Mouse (Mus musculus): ENCODE measurements around the gene Olfr209. TPM values are rescaled to one million over a fixed set of nuclear protein-coding genes. Genes with fewer than 3 reads are reported as not detected.
A peak's percentile ranks its signal among the peaks of the same experiment; 100 is the strongest.
"Not testable (repeated sequence)": the region's sequence is repeated elsewhere in the genome, so short reads cannot be mapped to it uniquely, and the experiment has no call there.

The Olfr209 gene
- polyA plus RNA-seq (2015; fragmentation: Nextera tagmentation; extraction: Ambion mirVana), result not detected in 2 replicates

GRCm38 (mm10) chr16:59363893-59364292 lies at the start of gene Olfr209:
Olfr209 (minus strand) TSS chr16:59363993.
- no peaks in the 10 kb centered on the region for H3K9me3 ChIP-seq
- 78% methylated on average over 2 of the region's 2 CpGs for WGBS
- H3K27me3 ChIP-seq (replicated peaks), result no peaks in the 10 kb centered on the region
- H3K27ac ChIP-seq, result no peak within 1 kb of the TSS
- ATAC-seq (replicated peaks), result no peak
- no peak within 1 kb of the TSS for H3K4me2 ChIP-seq
- H3K4me3 ChIP-seq, result no peak within 1 kb of the TSS
- no peaks in the 10 kb centered on the region for H3K36me3 ChIP-seq (replicated peaks)
- H3K4me1 ChIP-seq, result no peaks in the 10 kb centered on the region
- no peak within 1 kb of the TSS for H3K9ac ChIP-seq

DNA sequence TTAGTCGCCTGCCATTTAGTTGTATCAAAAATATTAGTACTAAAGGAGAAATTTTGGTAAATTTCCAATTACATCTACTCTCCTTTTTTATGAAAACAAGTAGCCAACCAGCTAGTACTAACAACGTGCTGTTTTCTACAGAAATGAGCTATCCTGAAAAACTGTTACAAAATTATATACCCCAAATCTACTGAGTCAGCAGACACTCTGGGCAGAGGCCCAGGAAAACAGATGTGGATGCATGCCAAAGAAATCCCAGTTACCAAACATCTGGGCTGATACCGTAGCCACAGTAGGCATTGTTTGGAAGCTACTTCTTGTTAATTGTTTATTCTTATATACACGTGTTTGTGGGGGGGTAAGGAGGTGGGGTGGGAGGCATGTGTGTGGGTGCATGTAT lies 49.7 kb upstream of the Olfr209 start:
- no peak overlapping the region for H3K4me3 ChIP-seq
- 69% methylated on average over 4 of the region's 4 CpGs for WGBS
- no peaks in the 10 kb centered on the region for H3K36me3 ChIP-seq (replicated peaks)
- peaks cover 5% of the 10 kb centered on the region; the same call in 1 of the 2 replicates for H3K4me1 ChIP-seq
- H3K27ac ChIP-seq, result no peak overlapping the region
- H3K9ac ChIP-seq, result no peak overlapping the region
- H3K9me3 ChIP-seq, result no peaks in the 10 kb centered on the region
- ATAC-seq (replicated peaks), result no peak
- H3K27me3 ChIP-seq (replicated peaks), result no peaks in the 10 kb centered on the region
- H3K4me2 ChIP-seq, result no peak overlapping the region

DNA sequence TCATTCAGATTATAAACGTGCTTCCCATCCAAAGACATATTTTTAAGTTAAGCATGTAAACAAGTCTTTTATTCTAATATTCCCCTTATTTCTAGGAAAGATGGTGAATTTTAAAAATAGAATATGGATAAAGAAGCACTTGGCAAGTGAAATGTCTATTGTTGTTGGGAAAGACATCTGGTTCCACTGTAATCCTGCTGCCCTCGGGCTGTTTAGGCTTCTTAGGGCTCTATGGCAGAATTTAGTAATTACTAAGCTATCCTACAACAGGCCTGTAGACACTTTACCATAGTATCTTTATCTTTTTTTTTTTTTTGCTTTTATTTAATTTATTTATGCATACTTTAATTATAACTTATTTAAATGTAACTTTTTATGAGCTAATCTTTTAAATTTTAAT lies 46.0 kb upstream of the Olfr209 start:
- H3K27ac ChIP-seq, result no peak overlapping the region
- H3K9ac ChIP-seq, result no peak overlapping the region
- H3K4me1 ChIP-seq, result peaks cover 5% of the 10 kb centered on the region; the same call in 1 of the 2 replicates
- no peaks in the 10 kb centered on the region for H3K36me3 ChIP-seq (replicated peaks)
- H3K4me2 ChIP-seq, result peak overlapping the region; percentile 31; the same call in 1 of the 2 replicates
- peak; percentile 73 for ATAC-seq (replicated peaks)
- H3K4me3 ChIP-seq, result no peak overlapping the region
- 43% methylated on average over 2 of the region's 2 CpGs for WGBS
- no peaks in the 10 kb centered on the region for H3K9me3 ChIP-seq
- no peaks in the 10 kb centered on the region for H3K27me3 ChIP-seq (replicated peaks)

- H3K9me3 ChIP-seq, result no peaks in the 10 kb centered on the region
- H3K9ac ChIP-seq, result no peak overlapping the region
- WGBS, result 40% methylated on average over 15 of the region's 15 CpGs
- peaks cover 5% of the 10 kb centered on the region; the same call in 1 of the 2 replicates for H3K4me1 ChIP-seq
- ATAC-seq (replicated peaks), result peak; percentile 90
- H3K4me3 ChIP-seq, result no peak overlapping the region
- peak overlapping the region; percentile 31 for H3K4me2 ChIP-seq
- no peaks in the 10 kb centered on the region for H3K27me3 ChIP-seq (replicated peaks)
- H3K36me3 ChIP-seq (replicated peaks), result no peaks in the 10 kb centered on the region
- peak overlapping the region; percentile 35 for H3K27ac ChIP-seq
Measured at GRCm38 (mm10) chr16:59409341-59409748, 45.6 kb upstream of the Olfr209 start.

GRCm38 (mm10) chr16:59407032-59407431 lies 43.2 kb upstream of the Olfr209 start, which contains the start of gene Gabrr3:
Gabrr3 (plus strand) TSS chr16:59407332.
- peaks cover 5% of the 10 kb centered on the region; the same call in 1 of the 2 replicates for H3K4me1 ChIP-seq
- WGBS, result 40% methylated on average over 5 of the region's 5 CpGs
- H3K36me3 ChIP-seq (replicated peaks), result no peaks in the 10 kb centered on the region
- no peak within 1 kb of the TSS for H3K9ac ChIP-seq
- no peaks in the 10 kb centered on the region for H3K9me3 ChIP-seq
- no peak within 1 kb of the TSS for H3K4me3 ChIP-seq
- ATAC-seq (replicated peaks), result no peak
- no peak within 1 kb of the TSS for H3K27ac ChIP-seq
- H3K4me2 ChIP-seq, result no peak within 1 kb of the TSS
- H3K27me3 ChIP-seq (replicated peaks), result no peaks in the 10 kb centered on the region

DNA sequence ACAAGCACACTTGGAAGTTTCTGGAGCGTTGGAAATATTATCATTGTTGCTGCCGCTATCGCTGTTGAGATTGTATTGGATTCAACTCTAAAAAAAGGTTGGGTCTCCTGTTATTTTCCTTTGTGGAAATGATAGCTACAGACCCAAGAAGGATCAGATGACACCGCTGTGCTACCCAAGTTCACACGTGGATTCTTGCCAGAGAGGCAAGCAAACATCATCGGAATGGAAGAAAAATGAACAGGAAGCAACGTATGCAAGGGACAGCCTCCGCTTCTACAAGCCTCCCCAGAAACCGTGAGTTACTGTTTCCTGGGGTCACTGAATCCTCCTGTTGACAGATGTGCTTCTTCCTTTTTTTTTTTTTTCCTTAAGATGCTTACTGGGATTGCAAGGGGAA lies 41.0 kb upstream of the Olfr209 start:
- 78% methylated on average over 9 of the region's 9 CpGs for WGBS
- Histone ChIP-seq H3K27me3 (replicated peaks) (no peaks in the 10 kb centered on the region), H3K9ac (no peak overlapping the region), H3K36me3 (replicated peaks) (no peaks in the 10 kb centered on the region), H3K4me1 (peaks cover 5% of the 10 kb centered on the region; the same call in 1 of the 2 replicates), H3K4me3 (no peak overlapping the region), H3K4me2 (no peak overlapping the region), H3K27ac (no peak overlapping the region), H3K9me3 (no peaks in the 10 kb centered on the region)
- no peak for ATAC-seq (replicated peaks)

DNA sequence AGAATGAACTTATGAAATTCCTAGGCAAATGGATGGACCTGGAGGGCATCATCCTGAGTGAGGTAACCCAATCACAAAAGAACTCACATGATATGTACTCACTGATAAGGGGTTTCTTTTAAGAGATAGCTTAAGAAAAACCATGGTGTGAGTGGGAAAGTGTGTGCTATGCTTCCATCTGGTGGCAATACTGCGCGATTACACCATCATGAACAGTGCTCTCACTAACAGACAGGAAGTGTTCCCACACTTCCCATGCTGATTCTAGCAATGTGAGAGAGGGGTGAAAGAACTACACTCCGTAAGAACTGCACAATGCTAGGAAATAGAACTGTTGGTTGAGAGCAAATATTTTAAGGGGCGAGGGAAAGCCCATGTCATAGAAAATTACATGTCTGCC lies 39.9 kb upstream of the Olfr209 start:
- no peaks in the 10 kb centered on the region for H3K4me1 ChIP-seq
- no peak overlapping the region for H3K9ac ChIP-seq
- ATAC-seq (replicated peaks), result peak; percentile 88
- no peak overlapping the region for H3K4me3 ChIP-seq
- H3K36me3 ChIP-seq (replicated peaks), result no peaks in the 10 kb centered on the region
- H3K27ac ChIP-seq, result no peak overlapping the region
- H3K27me3 ChIP-seq (replicated peaks), result no peaks in the 10 kb centered on the region
- 15% methylated on average over 4 of the region's 4 CpGs for WGBS
- no peaks in the 10 kb centered on the region for H3K9me3 ChIP-seq
- no peak overlapping the region for H3K4me2 ChIP-seq

GRCm38 (mm10) chr16:59401985-59402384 lies 38.2 kb upstream of the Olfr209 start:
- Histone ChIP-seq H3K27ac (no peak overlapping the region), H3K4me2 (no peak overlapping the region), H3K9ac (no peak overlapping the region), H3K9me3 (no peaks in the 10 kb centered on the region), H3K4me3 (no peak overlapping the region), H3K27me3 (replicated peaks) (no peaks in the 10 kb centered on the region), H3K4me1 (no peaks in the 10 kb centered on the region), H3K36me3 (replicated peaks) (no peaks in the 10 kb centered on the region)
- no peak for ATAC-seq (replicated peaks)
- WGBS, result 85% methylated on average over 4 of the region's 4 CpGs

DNA sequence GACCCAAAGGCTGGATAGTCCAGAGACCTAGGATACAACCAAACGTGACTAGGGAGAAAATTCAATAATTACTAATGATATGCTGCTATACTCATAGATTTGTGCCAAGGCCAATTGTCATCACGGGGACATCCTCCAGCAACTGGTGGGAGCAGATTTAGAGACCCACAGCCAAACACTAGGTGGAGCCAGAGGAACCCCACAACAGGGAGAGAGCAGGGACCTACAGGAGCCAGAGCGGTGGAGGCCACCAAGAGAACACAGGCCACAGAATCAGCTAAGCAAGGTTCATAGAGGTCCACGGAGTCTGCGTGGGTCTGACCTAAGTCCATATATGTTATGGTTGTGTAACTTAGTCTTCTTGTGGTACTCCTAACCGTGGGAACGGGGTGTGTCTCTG lies 37.3 kb upstream of the Olfr209 start:
- H3K9ac ChIP-seq, result no peak overlapping the region
- 68% methylated on average over 7 of the region's 7 CpGs for whole genome bisulfite sequencing
- H3K27ac ChIP-seq, result no peak overlapping the region
- H3K36me3 ChIP-seq (replicated peaks), result no peaks in the 10 kb centered on the region
- H3K4me2 ChIP-seq, result no peak overlapping the region
- H3K4me3 ChIP-seq, result no peak overlapping the region
- no peak for ATAC-seq (replicated peaks)
- no peaks in the 10 kb centered on the region for H3K9me3 ChIP-seq
- no peaks in the 10 kb centered on the region for H3K4me1 ChIP-seq
- no peaks in the 10 kb centered on the region for H3K27me3 ChIP-seq (replicated peaks)

DNA sequence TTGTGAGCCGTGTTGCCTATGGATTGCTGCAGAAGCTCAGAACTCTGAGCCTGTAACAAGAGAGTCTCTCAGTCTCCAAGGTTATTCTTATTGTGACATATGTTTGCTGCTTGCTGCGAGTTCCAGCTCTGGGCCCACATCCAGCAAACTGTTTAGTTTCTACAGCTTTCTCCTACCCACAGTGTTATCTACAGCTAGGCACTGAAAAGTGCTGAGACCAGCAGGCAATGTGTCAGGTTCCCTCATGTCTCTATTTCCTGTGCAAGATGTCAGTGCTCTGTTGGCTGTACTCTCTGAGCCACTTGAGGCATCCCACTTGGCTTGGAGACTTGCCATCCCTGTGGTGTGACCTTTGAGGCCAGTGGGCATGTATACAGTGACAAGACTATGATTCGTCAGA lies 29.5 kb upstream of the Olfr209 start:
- no peak overlapping the region for H3K9ac ChIP-seq
- no peaks in the 10 kb centered on the region for H3K27me3 ChIP-seq (replicated peaks)
- no peaks in the 10 kb centered on the region for H3K4me1 ChIP-seq
- no peak overlapping the region for H3K4me3 ChIP-seq
- H3K36me3 ChIP-seq (replicated peaks), result no peaks in the 10 kb centered on the region
- ATAC-seq (replicated peaks), result no peak
- no peak overlapping the region for H3K4me2 ChIP-seq
- 74% methylated on average over 3 of the region's 3 CpGs for WGBS
- no peaks in the 10 kb centered on the region for H3K9me3 ChIP-seq
- H3K27ac ChIP-seq, result no peak overlapping the region

GRCm38 (mm10) chr16:59349146-59349545 lies 14.6 kb downstream of the Olfr209 start, which contains the start of gene Olfr206:
Olfr206 (minus strand) TSS chr16:59349246.
- Histone ChIP-seq H3K9me3 (no peaks in the 10 kb centered on the region), H3K4me3 (no peak within 1 kb of the TSS), H3K4me1 (no peaks in the 10 kb centered on the region), H3K27ac (no peak within 1 kb of the TSS), H3K36me3 (replicated peaks) (no peaks in the 10 kb centered on the region), H3K9ac (no peak within 1 kb of the TSS), H3K4me2 (no peak within 1 kb of the TSS), H3K27me3 (replicated peaks) (no peaks in the 10 kb centered on the region)
- no peak for ATAC-seq (replicated peaks)
- WGBS, result 79% methylated on average over 1 of the region's 1 CpGs

- Histone ChIP-seq H3K4me1 (no peaks in the 10 kb centered on the region), H3K9ac (no peak within 1 kb of the TSS), H3K9me3 (no peaks in the 10 kb centered on the region), H3K4me2 (no peak within 1 kb of the TSS), H3K36me3 (replicated peaks) (no peaks in the 10 kb centered on the region), H3K27ac (no peak within 1 kb of the TSS), H3K27me3 (replicated peaks) (no peaks in the 10 kb centered on the region), H3K4me3 (no peak within 1 kb of the TSS)
- ATAC-seq (replicated peaks), result no peak
Measured at GRCm38 (mm10) chr16:59331038-59331437, 32.8 kb downstream of the Olfr209 start, which contains the start of gene Olfr205. Olfr205 (minus strand) TSS chr16:59331138.

GRCm38 (mm10) chr16:59323262-59323661 lies 40.5 kb downstream of the Olfr209 start:
- not testable (repeated sequence) for ATAC-seq (replicated peaks); H3K36me3 ChIP-seq (replicated peaks); H3K9me3 ChIP-seq; H3K9ac ChIP-seq; H3K27me3 ChIP-seq (replicated peaks); H3K4me1 ChIP-seq; H3K27ac ChIP-seq; H3K4me2 ChIP-seq; H3K4me3 ChIP-seq
- WGBS, result 70% methylated on average over 1 of the region's 1 CpGs
